In genomic region chr10:128302357-128302756, GRCm38 (mm10) we compare ENCODE assay signal across 8 mouse cellular contexts. TPM values are rescaled to one million over a fixed set of nuclear protein-coding genes. Genes with fewer than 3 reads are reported as not detected.
DNase-seq lines count a peak whose midpoint lies in the region; ATAC-seq and TF ChIP-seq lines count a peak whose summit lies in the region.

No protein-coding gene starts in this region.

- no peaks in the 10 kb centered on the region for H3K9me3 ChIP-seq in hindbrain, embryonic 15.5 days

- peak overlapping the region; percentile 94 for H3K9ac ChIP-seq in hindbrain, embryonic 15.5 days

- WGBS in kidney, adult 2 months, result 29% methylated on average over 3 of the region's 3 CpGs
- 46% methylated on average over 3 of the region's 3 CpGs for whole genome bisulfite sequencing in hindbrain, embryonic 15.5 days

- peaks cover 8% of the 10 kb centered on the region; the same call in 1 of the 2 replicates for H3K4me1 ChIP-seq in kidney, adult 2 months (ENCODE audit: control insufficient read depth, insufficient read depth, low read length)
- peaks cover 37% of the 10 kb centered on the region for H3K4me1 ChIP-seq in bone marrow macrophage, adult 2 months (ENCODE audit: control insufficient read depth, insufficient read depth, low read length)
- H3K4me1 ChIP-seq in hindbrain, embryonic 15.5 days (replicated peaks), result peaks cover 18% of the 10 kb centered on the region

- H3K27ac ChIP-seq in kidney, adult 2 months (ENCODE audit: insufficient read depth, low read depth, low read length), result peak overlapping the region; percentile 96
- H3K27ac ChIP-seq in bone marrow macrophage, adult 2 months (ENCODE audit: insufficient read depth, low read depth, low read length), result peak overlapping the region; percentile 89
- peak overlapping the region; percentile 98 for H3K27ac ChIP-seq in hindbrain, embryonic 15.5 days (replicated peaks)

- H3K27me3 ChIP-seq in kidney, adult 2 months (replicated peaks; ENCODE audit: control insufficient read depth, insufficient read depth, low read length), result no peaks in the 10 kb centered on the region
- no peaks in the 10 kb centered on the region for H3K27me3 ChIP-seq in hindbrain, embryonic 15.5 days
- H3K27me3 ChIP-seq in myocyte (ENCODE audit: control insufficient read depth, insufficient read depth, insufficient read length), result no peaks in the 10 kb centered on the region

- TF ChIP-seq POLR2A in kidney, adult 2 months (IDR thresholded peaks at IDR 0.05; ENCODE audit: low read depth, low read length), result no peak
- TF ChIP-seq POLR2A in bone marrow macrophage, adult 2 months (IDR thresholded peaks at IDR 0.05; ENCODE audit: borderline replicate concordance, low read depth, low read length), result no peak
- TF ChIP-seq POLR2A in myocyte (IDR thresholded peaks at IDR 0.05; ENCODE audit: insufficient read length, low read depth), result no peak

- DNase-seq in kidney, adult 2 months, result peak; percentile 9
- no peak for DNase-seq in kidney, adult 18-20 months
- no peak for DNase-seq in thymus, postnatal 36 days
- DNase-seq in thymus, adult 18-20 months, result no peak
- DNase-seq in frontal cortex, postnatal 25 days (ENCODE audit: low spot score in 2 of 2), result no peak

- peak overlapping the region; percentile 75 for H3K4me2 ChIP-seq in hindbrain, embryonic 15.5 days
- peak overlapping the region; percentile 98 for H3K4me2 ChIP-seq in myocyte (ENCODE audit: low read depth)

- H3K79me2 ChIP-seq in myocyte (ENCODE audit: control insufficient read depth, insufficient read depth), result peaks cover 13% of the 10 kb centered on the region

- no peaks in the 10 kb centered on the region for H3K36me3 ChIP-seq in kidney, adult 2 months (ENCODE audit: control insufficient read depth, insufficient read depth, low read length)
- no peaks in the 10 kb centered on the region for H3K36me3 ChIP-seq in hindbrain, embryonic 15.5 days
- no peaks in the 10 kb centered on the region for H3K36me3 ChIP-seq in myocyte (ENCODE audit: control insufficient read depth, insufficient read depth)

- peak overlapping the region; percentile 3 for H3ac ChIP-seq in myocyte (ENCODE audit: control insufficient read depth, insufficient read length)

- no peak for ATAC-seq in hindbrain, embryonic 15.5 days (ENCODE audit: low FRiP score, low read depth)

- peak overlapping the region; percentile 82 for H3K4me3 ChIP-seq in kidney, adult 2 months (ENCODE audit: insufficient read depth, low read depth, low read length)
- peak overlapping the region; percentile 75 for H3K4me3 ChIP-seq in bone marrow macrophage, adult 2 months (ENCODE audit: insufficient read depth, low read length)
- H3K4me3 ChIP-seq in hindbrain, embryonic 15.5 days, result peak overlapping the region; percentile 63
- peak overlapping the region; percentile 61 for H3K4me3 ChIP-seq in myocyte

- no peak for TF ChIP-seq CTCF in kidney, adult 2 months (conservative IDR thresholded peaks at IDR 0.05; ENCODE audit: insufficient read depth, insufficient read length, low read depth, low read length)
- TF ChIP-seq CTCF in bone marrow macrophage, adult 2 months (IDR thresholded peaks at IDR 0.05; ENCODE audit: low read depth, low read length), result no peak

TF ChIP-seq in myocyte, 11 proteins besides CTCF, POLR2A, EP300 and RAD21:
- TF ChIP-seq TCF12 (IDR thresholded peaks at IDR 0.05; ENCODE audit: insufficient read depth, poor library complexity, severe bottlenecking), result no peak
- no peak for TF ChIP-seq MYOD1 (IDR thresholded peaks at IDR 0.05; ENCODE audit: control insufficient read depth in 1 of 3, insufficient read length in 2 of 3, low read depth in 2 of 3)
- no peak for TF ChIP-seq SRF (IDR thresholded peaks at IDR 0.05; ENCODE audit: control insufficient read depth, insufficient read length, low read depth)
- no peak for TF ChIP-seq POLR2AphosphoS2 (IDR thresholded peaks at IDR 0.05; ENCODE audit: insufficient read length, low read depth)
- no peak for TF ChIP-seq MYOG (IDR thresholded peaks at IDR 0.05; ENCODE audit: control insufficient read depth in 1 of 3, insufficient read depth in 1 of 3, insufficient read length in 2 of 3, low read depth in 2 of 3)
- TF ChIP-seq CEBPB (IDR thresholded peaks at IDR 0.05; ENCODE audit: insufficient read depth, poor library complexity, severe bottlenecking), result no peak
- no peak for TF ChIP-seq MAX (IDR thresholded peaks at IDR 0.05; ENCODE audit: low read depth)
- no peak for TF ChIP-seq REST (IDR thresholded peaks at IDR 0.05; ENCODE audit: insufficient read depth, insufficient read length)
- no peak for TF ChIP-seq E2F4 (IDR thresholded peaks at IDR 0.05; ENCODE audit: insufficient read depth)
- TF ChIP-seq USF1 (IDR thresholded peaks at IDR 0.05; ENCODE audit: low read depth), result no peak
- TF ChIP-seq TCF3 (IDR thresholded peaks at IDR 0.05; ENCODE audit: insufficient read length, low read depth), result no peak

RNA-seq across cellular contexts. Expression of gene Pan2, which starts 0.8 kb away (rescaled TPM):
- polyA plus RNA-seq in kidney, adult 2 months (2012; rRNA removed), result 18.1 and 21.1 TPM in 2 replicates
- polyA plus RNA-seq in bone marrow macrophage, adult 2 months (2012; ENCODE audit: insufficient read depth, insufficient read length, missing spikeins), result 14.3 and 15.2 TPM in 2 replicates
- polyA plus RNA-seq in hindbrain, embryonic 15.5 days (2015; fragmentation: Nextera tagmentation; extraction: Ambion mirVana), result 19.1 and 21.4 TPM in 2 replicates
- polyA plus RNA-seq in myocyte (2012; fragmentation: generic; extraction: Trizol), result 6.2 TPM

RNA-seq across cellular contexts. Expression of gene Il23a, which starts 3.8 kb away (rescaled TPM):
- 0.05 and 0.10 TPM in 2 replicates for polyA plus RNA-seq in kidney, adult 2 months (2012; rRNA removed)
- not detected in 2 replicates for polyA plus RNA-seq in bone marrow macrophage, adult 2 months (2012; ENCODE audit: insufficient read depth, insufficient read length, missing spikeins)
- polyA plus RNA-seq in hindbrain, embryonic 15.5 days (2015; fragmentation: Nextera tagmentation; extraction: Ambion mirVana), result 0.26 and 0.49 TPM in 2 replicates
- polyA plus RNA-seq in myocyte (2012; fragmentation: generic; extraction: Trizol), result 0.24 TPM

RNA-seq across cellular contexts. Expression of gene Cnpy2, which starts 19.9 kb away (rescaled TPM):
- polyA plus RNA-seq in kidney, adult 2 months (2012; rRNA removed), result 90.8 and 118 TPM in 2 replicates
- 78.6 and 82.6 TPM in 2 replicates for polyA plus RNA-seq in bone marrow macrophage, adult 2 months (2012; ENCODE audit: insufficient read depth, insufficient read length, missing spikeins)
- 188 and 205 TPM in 2 replicates for polyA plus RNA-seq in hindbrain, embryonic 15.5 days (2015; fragmentation: Nextera tagmentation; extraction: Ambion mirVana)
- polyA plus RNA-seq in myocyte (2012; fragmentation: generic; extraction: Trizol), result 91.8 TPM

RNA-seq across cellular contexts. Expression of gene Stat2, which starts 32.0 kb away (rescaled TPM):
- polyA plus RNA-seq in kidney, adult 2 months (2012; rRNA removed), result 18.6 TPM in 2 replicates
- 89.6 and 94.6 TPM in 2 replicates for polyA plus RNA-seq in bone marrow macrophage, adult 2 months (2012; ENCODE audit: insufficient read depth, insufficient read length, missing spikeins)
- polyA plus RNA-seq in hindbrain, embryonic 15.5 days (2015; fragmentation: Nextera tagmentation; extraction: Ambion mirVana), result 20.7 and 21.7 TPM in 2 replicates
- 7.5 TPM for polyA plus RNA-seq in myocyte (2012; fragmentation: generic; extraction: Trizol)

RNA-seq across cellular contexts. Expression of gene Apof, which starts 33.9 kb away (rescaled TPM):
- 0.08 and 0.30 TPM in 2 replicates for polyA plus RNA-seq in kidney, adult 2 months (2012; rRNA removed)
- polyA plus RNA-seq in bone marrow macrophage, adult 2 months (2012; ENCODE audit: insufficient read depth, insufficient read length, missing spikeins), result not detected in 2 replicates
- polyA plus RNA-seq in hindbrain, embryonic 15.5 days (2015; fragmentation: Nextera tagmentation; extraction: Ambion mirVana), result 0.21 and 0.47 TPM in 2 replicates
- polyA plus RNA-seq in myocyte (2012; fragmentation: generic; extraction: Trizol), result not detected
